Mouse (Mus musculus): Measurements from ENCODE around the gene Riox2.

The Riox2 gene

GRCm38 (mm10) chr16:59521752-59522423 is 50.3 kb downstream of the Riox2 start:
- no peak for DNase-seq (ENCODE audit: low spot score)

- DNase-seq (ENCODE audit: low spot score), result no peak
These were observed 55.4 kb downstream of the Riox2 start for GRCm38 (mm10) chr16:59526939-59527338.

DNA sequence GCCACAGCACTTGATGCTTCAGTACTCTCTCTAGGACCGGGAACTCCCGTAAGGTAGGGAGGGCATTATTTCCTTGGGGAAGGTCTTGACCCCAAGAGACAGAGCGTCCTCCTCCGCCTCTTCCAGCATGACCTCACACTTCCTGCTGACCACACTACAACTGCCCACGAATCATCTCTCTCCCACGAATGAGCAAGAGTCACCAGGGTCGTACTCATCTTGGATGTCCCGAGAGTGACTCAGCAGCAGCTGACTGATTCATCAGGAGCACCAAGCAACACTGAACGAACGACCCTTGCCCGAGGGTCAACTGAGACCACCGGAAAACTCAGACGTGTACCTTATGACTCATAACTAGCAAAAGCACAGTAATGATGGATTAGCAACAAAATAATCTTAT is 58.0 kb downstream of the Riox2 start:
- no peak for DNase-seq (ENCODE audit: low spot score)

GRCm38 (mm10) chr16:59531243-59531642 is 59.7 kb downstream of the Riox2 start:
- no peak for DNase-seq (ENCODE audit: low spot score)

- no peak for DNase-seq (ENCODE audit: low spot score)
These were observed 61.0 kb downstream of the Riox2 start for GRCm38 (mm10) chr16:59532561-59532960.

- no peak for DNase-seq (ENCODE audit: low spot score)
These were observed 62.8 kb downstream of the Riox2 start for GRCm38 (mm10) chr16:59534349-59534748.

DNA sequence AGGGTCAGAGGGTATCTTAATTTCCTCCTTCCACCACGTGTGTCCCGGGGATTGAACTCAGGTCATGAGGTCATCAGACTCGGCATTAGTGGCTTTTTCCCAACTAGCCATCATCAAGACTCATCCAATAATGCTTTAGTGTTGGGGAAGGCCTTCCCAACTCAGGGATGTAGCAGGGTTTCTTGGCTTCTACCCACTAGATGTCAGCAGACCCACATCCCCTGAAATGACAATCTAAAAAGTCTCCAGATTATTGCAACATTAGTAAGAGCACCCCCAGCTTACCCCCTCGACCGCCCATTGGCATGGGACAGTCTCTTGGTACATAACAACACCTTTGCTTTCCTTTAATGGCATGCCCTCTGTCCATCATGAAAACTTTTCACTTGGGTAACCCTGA is 64.1 kb downstream of the Riox2 start:
- DNase-seq (ENCODE audit: low spot score), result no peak

GRCm38 (mm10) chr16:59540944-59541343 is 69.4 kb downstream of the Riox2 start:
- no peak for DNase-seq (ENCODE audit: low spot score)

- DNase-seq (ENCODE audit: low spot score), result no peak
These were observed 69.8 kb downstream of the Riox2 start for GRCm38 (mm10) chr16:59541382-59541781.

Data from lung, postnatal 25 days (tissue).